Mouse (Mus musculus) cerebellum, postnatal 36 days (tissue): ENCODE measurements around the gene Olfr750.

Source experiments
- DNase-seq, 2 experiments: peaks; one replicate each; pipeline ENCODE4 v3.0.0; 2021 to 2022; ENCODE audit warnings: mixed read lengths in 2 of 2

Olfr750 gene

DNA sequence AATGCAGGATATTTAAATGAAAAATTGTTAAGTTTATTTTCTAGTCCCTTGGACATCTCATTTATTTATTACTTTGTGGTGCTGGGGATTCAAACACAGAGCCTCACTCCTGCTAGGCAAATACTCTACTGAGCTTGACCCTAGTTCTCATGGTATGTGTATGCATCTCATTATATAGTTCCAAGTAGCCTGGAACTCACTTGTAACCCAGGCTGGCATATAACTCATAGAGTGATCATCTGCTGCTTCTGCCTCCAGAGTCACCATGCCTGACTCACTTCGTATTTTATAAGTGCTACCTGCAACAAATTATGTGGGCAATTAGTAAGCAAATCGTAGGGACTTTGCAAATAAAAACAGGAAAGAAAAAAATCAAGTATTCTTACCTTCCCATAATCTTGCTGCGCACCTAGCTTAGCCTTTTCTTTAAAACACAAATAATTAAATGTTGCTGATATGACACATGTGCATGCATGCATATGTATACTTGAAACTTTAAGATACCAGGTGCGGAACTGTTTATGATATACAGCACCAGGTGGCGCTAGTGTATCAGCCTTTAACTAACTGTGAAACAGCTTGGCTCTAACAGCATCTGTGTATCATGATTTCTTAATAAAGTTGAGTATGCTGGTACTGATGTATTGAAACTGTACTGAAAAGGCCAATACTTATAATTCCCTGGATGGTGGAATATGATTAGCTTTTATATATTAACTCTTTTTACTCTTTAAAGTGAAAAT lies 47.7 kb downstream of the Olfr750 start:
- DNase-seq = peak; percentile 62 to 79

DNA sequence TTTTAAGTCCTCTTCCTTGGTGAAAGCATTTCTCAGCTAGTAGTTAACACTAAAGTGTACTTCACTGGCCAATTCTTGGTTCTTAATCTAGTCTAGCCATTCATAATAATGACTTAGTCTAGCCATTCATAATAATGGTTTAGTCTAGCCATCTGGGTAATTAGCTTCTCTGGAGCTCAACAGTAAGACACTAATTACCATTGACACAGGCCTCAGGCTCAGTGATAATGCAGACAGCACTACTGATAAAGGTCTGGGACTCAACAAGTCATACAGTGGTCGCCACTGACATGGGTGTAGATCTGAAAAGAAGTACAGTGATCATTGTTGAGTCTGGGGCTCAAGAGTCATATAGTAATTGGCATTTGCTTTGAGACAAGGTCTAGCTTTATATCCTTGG lies 49.4 kb downstream of the Olfr750 start:
- no peak for DNase-seq

DNA sequence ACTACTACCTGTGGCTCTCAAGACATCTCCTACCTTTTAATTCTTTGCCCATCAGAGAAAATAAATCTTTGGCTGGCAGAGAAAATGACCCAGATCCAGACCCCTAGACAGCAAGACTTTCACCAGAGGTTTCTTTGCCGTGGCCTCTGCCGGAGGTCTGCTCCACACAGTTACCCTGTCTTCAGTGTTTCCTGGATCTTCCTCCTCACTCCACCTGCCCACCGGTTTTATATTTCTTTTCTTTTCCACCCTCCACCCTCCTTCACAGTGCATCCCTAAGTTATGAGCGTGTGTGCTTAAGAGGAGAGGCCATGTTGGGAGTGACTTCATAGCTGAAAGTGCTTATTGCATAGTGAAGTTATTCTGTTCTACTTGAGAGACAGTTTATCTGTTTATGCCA lies 50.8 kb downstream of the Olfr750 start:
- no peak for DNase-seq

DNA sequence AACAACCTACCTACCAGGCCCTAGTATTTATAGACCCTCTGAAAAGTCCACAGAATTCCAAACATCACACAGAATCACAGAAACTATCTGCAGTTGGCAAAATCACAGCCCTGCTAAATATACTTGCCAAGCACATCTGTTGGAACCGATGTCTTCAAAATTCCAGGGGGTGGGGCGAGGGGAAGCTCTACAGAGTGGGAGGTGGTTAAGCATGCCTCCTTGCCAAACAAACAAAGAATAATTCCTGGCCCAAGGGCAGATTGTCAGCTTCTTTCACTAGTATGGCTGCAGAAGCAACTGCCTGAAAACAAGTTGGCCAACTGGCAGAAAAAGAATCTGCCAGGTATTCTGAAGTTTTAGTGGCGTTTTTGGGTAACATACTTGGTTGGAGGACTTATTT lies 57.0 kb downstream of the Olfr750 start:
- DNase-seq = no peak
